Mouse (Mus musculus) embryonic facial prominence, embryonic 14.5 days (tissue): ENCODE results near the gene Morf4l2. TPM values are rescaled to one million over a fixed set of nuclear protein-coding genes. Genes with fewer than 3 reads are reported as not detected.

Experiments
- ATAC-seq: fragments of 200-750 bp; cut with Nextera tagmentation; 2 replicates; pipeline ENCODE4 v1.8.0; 2017; ENCODE audit warnings: low read depth, moderate number of reproducible peaks, moderate TSS enrichment
- DNase-seq: peaks from one replicate; pipeline ENCODE4 v3.0.0-alpha.2; 2015; ENCODE audit warnings: low spot score
- H3K27ac ChIP-seq: fragments of 300-500 bp; sonication (generic); replicated peaks from 2 replicates; pipeline ENCODE4 v1.5.1; 2014; ENCODE audit warnings: low read depth, mild to moderate bottlenecking, low read length, moderate library complexity
- H3K27me3 ChIP-seq: fragments of 300-500 bp; sonication (generic); replicated peaks from 2 replicates; pipeline ENCODE4 v1.6.1; 2014; ENCODE audit warnings: low read length; ENCODE audit not compliant: control insufficient read depth, insufficient read depth
- H3K36me3 ChIP-seq: fragments of 300-500 bp; sonication (generic); 2 replicates; pipeline ENCODE4 v1.6.1; 2014; ENCODE audit warnings: low read length, mixed read lengths; ENCODE audit not compliant: control insufficient read depth, insufficient read depth
- H3K4me1 ChIP-seq: fragments of 300-500 bp; sonication (generic); 2 replicates; pipeline ENCODE4 v1.6.1; 2014; ENCODE audit warnings: antibody characterized with exemption, low read length; ENCODE audit not compliant: control insufficient read depth, insufficient read depth
- H3K4me2 ChIP-seq: fragments of 300-500 bp; sonication (generic); 2 replicates; pipeline ENCODE4 v1.6.1; 2014; ENCODE audit warnings: low read depth, mild to moderate bottlenecking, low read length, moderate library complexity, mixed read lengths
- H3K4me3 ChIP-seq: fragments of 300-500 bp; sonication (generic); 2 replicates; pipeline ENCODE4 v1.5.1; 2014; ENCODE audit warnings: low read depth, mild to moderate bottlenecking, low read length
- H3K9ac ChIP-seq: fragments of 300-500 bp; sonication (generic); 2 replicates; pipeline ENCODE4 v1.6.1; 2014; ENCODE audit warnings: low read depth, mild to moderate bottlenecking, low read length, moderate library complexity, mixed read lengths
- H3K9me3 ChIP-seq: fragments of 300-500 bp; sonication (generic); 2 replicates; pipeline ENCODE4 v1.6.1; 2016; ENCODE audit warnings: low read length; ENCODE audit not compliant: control insufficient read depth
- WGBS: fragments of 180-500 bp; shearing (Covaris S2); extraction: QIAGEN DNeasy Blood & Tissue Kit; methylation state at CpG from one replicate; pipeline ENCODE4 v1.1.7; 2014; 5-methylcytosine and 5-hydroxymethylcytosine counted together
- polyA plus RNA-seq: library from polyadenylated mRNA; unstranded; fragments of >200 nt; fragmentation: Nextera tagmentation; extraction: Ambion mirVana; gene quantifications from 2 replicates; pipeline ENCODE4 v1.2.1, GENCODE M21; 2014

Gene Morf4l2
- polyA plus RNA-seq, 1 experiment from 2014 or later = 655 TPM

- no peak overlapping the region for H3K4me3 ChIP-seq
- H3K4me1 ChIP-seq = no peaks in the 10 kb centered on the region
- no peaks in the 10 kb centered on the region for H3K27me3 ChIP-seq
- ATAC-seq (no peak), DNase-seq (no peak)
- H3K4me2 ChIP-seq = no peak overlapping the region
- H3K27ac ChIP-seq = no peak overlapping the region
- no peaks in the 10 kb centered on the region for H3K9me3 ChIP-seq
- no peaks in the 10 kb centered on the region for H3K36me3 ChIP-seq
- H3K9ac ChIP-seq = no peak overlapping the region
- 76% methylated on average over 4 of the region's 4 CpGs for WGBS
These were observed 5.8 kb upstream of the Morf4l2 start for GRCm38 (mm10) chrX:136749329-136749728.

GRCm38 (mm10) chrX:136744663-136745062 lies 1.2 kb upstream of the Morf4l2 start:
- Histone ChIP-seq H3K27ac (no peak overlapping the region), H3K4me3 (no peak overlapping the region), H3K27me3 (no peaks in the 10 kb centered on the region), H3K9me3 (no peaks in the 10 kb centered on the region), H3K4me1 (no peaks in the 10 kb centered on the region), H3K36me3 (no peaks in the 10 kb centered on the region), H3K4me2 (no peak overlapping the region), H3K9ac (no peak overlapping the region)
- DNase-seq (no peak), ATAC-seq (no peak)
- 70% methylated on average over 8 of the region's 8 CpGs for WGBS

- ATAC-seq (no peak), DNase-seq (peak; percentile 87)
- Histone ChIP-seq H3K4me2 (peak overlapping the region; percentile 58), H3K27ac (peak overlapping the region; percentile 93), H3K4me3 (peak overlapping the region; percentile 59), H3K9me3 (no peaks in the 10 kb centered on the region), H3K9ac (peak overlapping the region; percentile 70), H3K4me1 (peaks cover 4% of the 10 kb centered on the region; the same call in 1 of the 2 replicates), H3K27me3 (no peaks in the 10 kb centered on the region), H3K36me3 (peaks cover 9% of the 10 kb centered on the region)
- WGBS = 32% methylated on average over 5 of the region's 5 CpGs
These were observed 808 bp downstream of the Morf4l2 start for GRCm38 (mm10) chrX:136742661-136743103.

DNA sequence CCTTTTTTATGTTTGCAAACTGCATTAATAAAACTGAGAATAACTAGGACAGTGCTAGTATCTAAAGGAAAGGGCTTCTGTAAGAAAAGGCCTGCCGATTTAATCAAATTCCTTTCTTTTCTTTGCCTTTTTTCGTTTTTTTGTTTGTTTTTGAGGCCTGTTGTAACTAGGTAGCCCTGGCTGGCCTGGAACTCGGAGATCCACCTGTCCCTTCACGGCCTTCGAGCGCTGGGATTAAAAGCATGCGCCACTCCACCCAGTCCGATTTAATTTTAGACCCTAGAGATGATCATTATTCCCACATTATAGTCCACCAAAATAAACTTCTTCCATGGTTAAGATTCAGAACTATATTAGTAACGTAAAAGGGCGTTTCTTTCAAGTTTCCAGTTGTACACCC lies 1.2 kb downstream of the Morf4l2 start:
- H3K36me3 ChIP-seq = peaks cover 9% of the 10 kb centered on the region
- 29% methylated on average over 10 of the region's 10 CpGs for WGBS
- peak overlapping the region; percentile 58 for H3K4me2 ChIP-seq
- peak overlapping the region; percentile 59 for H3K4me3 ChIP-seq
- H3K27me3 ChIP-seq = no peaks in the 10 kb centered on the region
- ATAC-seq (no peak), DNase-seq (no peak)
- peak overlapping the region; percentile 93 for H3K27ac ChIP-seq
- no peaks in the 10 kb centered on the region for H3K9me3 ChIP-seq
- H3K4me1 ChIP-seq = peaks cover 4% of the 10 kb centered on the region; the same call in 1 of the 2 replicates
- H3K9ac ChIP-seq = peak overlapping the region; percentile 70

DNA sequence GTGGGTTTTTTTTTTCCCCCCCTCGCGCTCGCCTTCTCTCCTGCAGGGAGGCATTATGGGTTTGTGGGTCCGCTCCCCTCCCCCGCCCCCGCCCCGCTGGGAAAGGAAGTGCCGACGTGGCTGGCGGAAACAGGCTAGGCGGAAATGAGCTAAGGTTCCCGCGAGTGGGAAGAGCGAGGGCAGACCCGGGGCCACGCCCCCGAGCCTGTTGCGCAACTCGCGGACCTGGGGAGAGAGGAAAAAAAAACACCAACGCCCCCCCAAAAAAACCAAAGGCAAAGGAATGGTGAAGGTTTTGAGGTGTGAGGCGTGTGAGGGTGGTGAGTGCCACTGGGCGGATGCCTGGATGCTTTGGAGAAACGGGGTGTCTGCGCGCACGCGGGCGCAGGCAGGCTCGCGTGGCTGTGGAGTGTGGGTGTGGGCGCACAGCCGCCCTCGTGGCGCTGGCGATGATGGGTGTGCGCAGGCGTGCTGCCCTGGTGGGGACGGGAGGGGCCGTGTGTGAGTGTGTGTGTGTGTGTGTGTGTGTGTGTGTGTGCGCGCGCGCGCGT lies 1.8 kb downstream of the Morf4l2 start:
- WGBS = 25% methylated on average over 24 of the region's 46 CpGs
- H3K9ac ChIP-seq = peak overlapping the region; percentile 70
- H3K4me3 ChIP-seq = peak overlapping the region; percentile 59
- H3K9me3 ChIP-seq = no peaks in the 10 kb centered on the region
- peak overlapping the region; percentile 58 for H3K4me2 ChIP-seq
- peak overlapping the region; percentile 93 for H3K27ac ChIP-seq
- H3K36me3 ChIP-seq = peaks cover 9% of the 10 kb centered on the region
- DNase-seq (peak; percentile 88), ATAC-seq (peak; percentile 77)
- H3K27me3 ChIP-seq = no peaks in the 10 kb centered on the region
- peaks cover 4% of the 10 kb centered on the region; the same call in 1 of the 2 replicates for H3K4me1 ChIP-seq

DNA sequence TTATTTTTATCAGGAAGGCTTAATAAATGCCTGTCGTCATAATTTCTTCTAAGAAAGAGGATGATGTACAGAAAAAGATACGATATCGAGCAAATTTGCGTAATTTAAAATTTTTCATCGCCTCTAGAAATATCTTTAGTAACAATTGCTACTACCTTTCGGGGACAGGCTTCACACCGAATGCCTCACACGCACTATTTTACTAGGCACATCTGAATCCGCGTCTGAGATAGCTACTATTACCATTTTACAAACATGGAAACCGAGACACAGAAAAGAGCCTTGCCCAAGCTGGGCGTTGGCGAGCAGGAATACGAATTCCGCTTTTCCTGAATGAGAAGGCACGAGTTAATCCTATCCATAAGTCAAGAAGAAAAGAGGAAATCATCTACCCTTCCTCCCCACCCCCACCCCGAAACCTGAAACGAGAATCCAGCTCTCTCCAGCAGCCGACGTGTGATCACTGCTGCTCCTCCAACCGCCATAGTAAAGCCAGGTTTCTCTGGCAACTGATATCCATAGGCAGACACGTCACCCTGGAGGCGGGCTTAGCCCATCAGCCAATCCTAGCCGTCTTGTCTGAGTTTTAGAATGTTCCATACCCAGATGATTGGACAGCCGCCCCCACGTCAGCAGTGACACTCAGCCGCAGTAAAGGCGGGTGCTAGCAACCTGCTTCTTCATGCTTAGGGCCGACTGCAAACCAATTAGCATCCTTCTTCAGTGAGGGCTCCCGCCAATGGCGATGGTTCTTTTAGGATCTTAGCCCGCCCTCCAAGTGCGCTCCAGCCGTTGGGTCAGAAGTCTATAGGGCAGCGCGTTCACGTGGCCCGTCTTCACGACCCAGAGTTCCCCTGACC lies 2.5 kb downstream of the Morf4l2 start:
- 23% methylated on average over 38 of the region's 39 CpGs for WGBS
- Histone ChIP-seq H3K27me3 (no peaks in the 10 kb centered on the region; the same call in 1 of the 2 replicates), H3K4me3 (peak overlapping the region; percentile 59), H3K9ac (peak overlapping the region; percentile 84), H3K27ac (peak overlapping the region; percentile 93), H3K36me3 (peaks cover 12% of the 10 kb centered on the region), H3K9me3 (no peaks in the 10 kb centered on the region), H3K4me1 (peaks cover 4% of the 10 kb centered on the region; the same call in 1 of the 2 replicates), H3K4me2 (peak overlapping the region; percentile 60; the same call in 1 of the 2 replicates)
- peak; percentile 97 for ATAC-seq
- DNase-seq = peak; percentile 98

GRCm38 (mm10) chrX:136740087-136740790 lies 3.3 kb downstream of the Morf4l2 start:
- Histone ChIP-seq H3K27ac (peak overlapping the region; percentile 93), H3K4me1 (peaks cover 4% of the 10 kb centered on the region; the same call in 1 of the 2 replicates), H3K9me3 (no peaks in the 10 kb centered on the region), H3K27me3 (no peaks in the 10 kb centered on the region; the same call in 1 of the 2 replicates), H3K36me3 (peaks cover 19% of the 10 kb centered on the region), H3K4me2 (peak overlapping the region; percentile 60), H3K9ac (peak overlapping the region; percentile 84), H3K4me3 (peak overlapping the region; percentile 59)
- no peak for DNase-seq
- WGBS = 25% methylated on average over 15 of the region's 15 CpGs
- ATAC-seq = no peak

- H3K27me3 ChIP-seq = no peaks in the 10 kb centered on the region; the same call in 1 of the 2 replicates
- H3K27ac ChIP-seq = no peak overlapping the region
- H3K9ac ChIP-seq = no peak overlapping the region
- peaks cover 31% of the 10 kb centered on the region for H3K36me3 ChIP-seq
- no peak overlapping the region for H3K4me2 ChIP-seq
- ATAC-seq (no peak), DNase-seq (no peak)
- no peaks in the 10 kb centered on the region for H3K4me1 ChIP-seq
- no peaks in the 10 kb centered on the region for H3K9me3 ChIP-seq
- H3K4me3 ChIP-seq = no peak overlapping the region
- WGBS = 82% methylated on average over 4 of the region's 4 CpGs
These were observed 11.5 kb downstream of the Morf4l2 start for GRCm38 (mm10) chrX:136732016-136732415.
